Mouse (Mus musculus) cortical plate, adult 2 months (tissue): ENCODE results near the gene Nfic. TPM values are rescaled to one million over a fixed set of nuclear protein-coding genes. Genes with fewer than 3 reads are reported as not detected.

ENCODE experiments used
- H3K27ac ChIP-seq: fragments of 200-500 bp; 2 replicates; pipeline ENCODE4 v1.5.1; 2012; ENCODE audit warnings: low read length, control low read depth, inconsistent platforms; ENCODE audit not compliant: insufficient read depth
- H3K4me1 ChIP-seq: fragments of 200-500 bp; 2 replicates; pipeline ENCODE4 v1.6.1; 2011; ENCODE audit warnings: low read length; ENCODE audit not compliant: control insufficient read depth, insufficient read depth
- H3K4me3 ChIP-seq: fragments of 200-500 bp; 2 replicates; pipeline ENCODE4 v1.5.1; 2011; ENCODE audit warnings: mild to moderate bottlenecking, low read length, control low read depth; ENCODE audit not compliant: insufficient read depth
- CTCF ChIP-seq: fragments of 200-500 bp; IDR thresholded peaks from 2 replicates; pipeline ENCODE4 v1.5.1; 2011; ENCODE audit warnings: mild to moderate bottlenecking, control low read depth, low read length; ENCODE audit not compliant: insufficient read depth; ENCODE audit errors: extremely low read depth
- POLR2A ChIP-seq: fragments of 200-500 bp; IDR thresholded peaks from 2 replicates; pipeline ENCODE4 v1.6.1; 2011; ENCODE audit warnings: mild to moderate bottlenecking, low read length, control low read depth; ENCODE audit not compliant: insufficient read depth; ENCODE audit errors: extremely low read depth
- polyA plus RNA-seq: library from polyadenylated mRNA; depleted of rRNA; stranded (reverse); fragments of >200 nt; gene quantifications from 2 replicates; pipeline ENCODE4 v1.2.3, GENCODE M21; 2012

Gene Nfic
- polyA plus RNA-seq, 1 experiment = 54.5 TPM

DNA sequence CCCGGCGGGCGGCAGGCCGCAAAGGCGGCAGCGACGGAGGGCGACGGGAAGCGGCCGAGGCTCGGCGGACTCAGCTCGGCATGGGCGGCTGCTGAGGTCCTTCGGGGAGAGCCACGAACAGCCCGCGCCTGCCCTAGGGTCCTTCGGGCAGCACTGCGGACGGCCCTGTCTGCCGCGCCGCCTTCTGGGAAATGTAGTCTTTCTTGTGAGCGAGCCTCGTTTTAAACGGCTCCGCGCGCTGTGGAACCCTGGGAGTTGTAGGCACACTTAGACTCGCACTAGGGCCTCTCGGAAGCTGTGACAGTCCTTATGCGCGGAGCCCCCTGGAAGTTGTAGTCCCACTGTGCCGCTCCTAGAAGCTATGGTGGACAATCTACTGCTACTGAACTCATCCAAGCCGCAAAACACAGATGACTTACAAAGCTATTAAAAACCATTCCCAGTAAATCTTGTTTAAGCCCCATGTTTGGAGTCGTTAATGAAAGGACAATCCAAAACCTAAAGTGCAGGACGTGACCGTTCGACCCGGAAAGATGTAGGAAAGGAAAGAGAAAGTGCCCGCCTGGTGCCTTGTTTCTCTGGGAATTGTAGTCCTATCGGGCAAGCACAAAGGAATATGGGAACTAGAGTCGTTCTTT lies 40.9 kb upstream of the Nfic start, which contains the start of gene Ncln:
TSS of gene Ncln (minus strand) at position 129 of the 638 bp plus-strand sequence.
- Histone ChIP-seq H3K4me1 (peaks cover 4% of the 10 kb centered on the region), H3K27ac (peak within 1 kb of the TSS; percentile 61; the same call in 1 of the 2 replicates), H3K4me3 (peak within 1 kb of the TSS; percentile 87)
- no peak for TF ChIP-seq CTCF
- TF ChIP-seq POLR2A = peak; percentile 47; the same call in 1 of the 2 replicates

DNA sequence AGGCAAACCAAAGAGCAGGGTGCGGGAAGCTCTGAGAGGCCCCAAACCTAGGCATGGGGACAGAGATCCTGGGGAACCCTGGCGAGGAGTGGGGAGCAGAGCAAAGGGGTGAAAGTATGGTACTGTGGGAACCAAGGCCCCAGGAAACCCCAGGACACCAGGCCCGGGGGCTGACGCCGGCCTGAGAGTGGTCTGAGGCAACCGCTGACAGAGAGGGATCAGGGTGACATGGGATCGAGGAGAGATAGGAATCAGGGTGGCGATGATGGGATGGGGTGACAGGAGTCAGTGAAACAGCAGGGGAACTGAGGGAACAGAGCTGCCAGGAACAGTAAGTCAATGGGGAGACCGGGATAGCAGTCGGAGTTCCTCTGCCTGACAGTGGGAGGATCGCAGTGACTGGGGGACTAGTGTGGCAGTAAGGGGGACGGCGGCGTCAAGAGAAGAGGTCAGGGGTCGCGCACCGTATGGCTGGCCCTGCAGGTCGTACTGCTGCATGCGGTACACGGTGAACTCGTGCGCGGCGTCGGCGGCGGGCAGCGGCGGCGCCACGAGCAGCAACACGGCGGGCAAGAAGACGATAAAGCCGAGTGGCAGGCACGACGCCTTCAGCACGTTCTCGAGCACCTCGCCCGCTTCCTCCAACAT lies 40.3 kb upstream of the Nfic start:
- peak overlapping the region; percentile 87 for H3K4me3 ChIP-seq
- TF ChIP-seq CTCF (no peak), POLR2A (no peak)
- peak overlapping the region; percentile 3; the same call in 1 of the 2 replicates for H3K27ac ChIP-seq
- H3K4me1 ChIP-seq = peaks cover 4% of the 10 kb centered on the region

- no peak overlapping the region for H3K27ac ChIP-seq
Measured at GRCm38 (mm10) chr10:81495151-81495550, 39.7 kb upstream of the Nfic start.

DNA sequence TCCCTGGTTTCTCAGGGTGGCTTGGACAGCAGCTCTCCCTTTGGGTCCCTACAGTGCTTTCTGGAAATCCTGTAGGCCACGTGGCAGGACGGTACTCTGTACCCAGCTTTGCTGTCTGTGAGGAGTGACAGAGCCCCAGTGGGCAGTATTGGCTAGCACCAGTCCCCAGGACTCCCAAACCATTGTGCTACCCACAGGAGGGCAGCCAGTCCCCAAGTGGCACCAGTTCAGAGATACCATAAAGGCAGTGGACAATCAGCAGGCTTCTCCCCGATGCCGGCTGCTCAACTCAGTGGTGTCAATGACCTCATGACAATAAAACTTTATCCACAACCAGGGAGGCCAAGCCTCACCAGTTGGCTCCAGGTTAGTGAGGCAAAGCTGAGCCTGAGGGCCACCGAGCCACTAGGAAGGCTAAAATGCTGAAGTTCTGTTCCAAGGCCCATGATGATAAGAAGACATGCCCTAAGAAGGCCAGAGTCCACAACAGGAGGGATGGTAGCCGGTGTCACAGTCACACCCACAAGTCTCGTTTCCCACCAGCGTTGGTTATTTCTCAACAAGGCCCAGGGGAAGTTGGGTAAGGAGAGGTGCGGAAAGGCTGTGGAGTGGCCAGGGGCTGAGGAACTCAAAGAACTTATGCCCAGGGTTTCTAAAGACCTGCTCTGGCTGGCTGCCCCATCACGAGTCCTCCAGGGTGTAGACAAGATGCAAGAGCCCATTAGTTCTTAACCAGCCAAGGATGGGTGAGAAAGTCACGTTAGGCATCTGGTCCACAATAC lies 39.0 kb upstream of the Nfic start:
- Histone ChIP-seq H3K27ac (no peak overlapping the region), H3K4me3 (peak overlapping the region; percentile 87; the same call in 1 of the 2 replicates), H3K4me1 (peaks cover 4% of the 10 kb centered on the region)
- TF ChIP-seq CTCF (no peak), POLR2A (no peak)

More at GRCm38 (mm10) chr10:81495151-81495550, 39.7 kb upstream of the Nfic start:
- Histone ChIP-seq H3K4me3 (peak overlapping the region; percentile 87), H3K4me1 (peaks cover 4% of the 10 kb centered on the region)
- no peak for TF ChIP-seq POLR2A
- TF ChIP-seq CTCF = no peak

DNA sequence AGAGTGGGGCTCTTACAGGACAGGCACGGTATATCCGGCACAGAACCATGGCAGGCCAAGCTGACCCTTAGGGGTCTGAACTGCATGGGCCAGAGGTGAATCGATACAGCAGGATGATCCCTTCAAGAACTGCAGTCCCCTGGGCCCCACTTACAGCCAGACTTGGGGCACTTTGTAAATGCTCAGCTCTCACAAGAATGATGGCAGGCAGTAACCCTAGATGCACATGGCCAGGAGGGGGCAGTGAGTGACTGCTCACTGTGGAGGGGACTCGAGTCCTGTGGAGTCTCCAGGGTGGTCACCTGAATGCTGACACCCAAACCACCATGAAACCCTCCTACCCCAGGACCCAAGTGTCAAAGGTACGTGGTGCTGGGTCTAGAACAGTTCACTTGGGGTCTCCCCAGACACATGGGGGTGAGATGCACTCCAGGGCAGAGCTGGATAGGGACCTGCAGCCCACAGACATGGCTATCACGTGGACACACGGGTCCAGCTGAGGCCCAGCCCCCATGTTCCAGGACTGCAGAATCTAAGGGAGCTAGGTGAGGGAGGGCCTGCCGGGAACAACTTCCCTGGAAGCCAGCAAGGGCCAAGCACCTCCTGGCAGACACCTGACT lies 38.3 kb upstream of the Nfic start:
- TF ChIP-seq POLR2A (no peak), CTCF (0 out of 2 replicates have a peak, but pooled peaks have one; percentile 3)
- Histone ChIP-seq H3K27ac (no peak overlapping the region), H3K4me1 (peaks cover 4% of the 10 kb centered on the region), H3K4me3 (no peak overlapping the region)

DNA sequence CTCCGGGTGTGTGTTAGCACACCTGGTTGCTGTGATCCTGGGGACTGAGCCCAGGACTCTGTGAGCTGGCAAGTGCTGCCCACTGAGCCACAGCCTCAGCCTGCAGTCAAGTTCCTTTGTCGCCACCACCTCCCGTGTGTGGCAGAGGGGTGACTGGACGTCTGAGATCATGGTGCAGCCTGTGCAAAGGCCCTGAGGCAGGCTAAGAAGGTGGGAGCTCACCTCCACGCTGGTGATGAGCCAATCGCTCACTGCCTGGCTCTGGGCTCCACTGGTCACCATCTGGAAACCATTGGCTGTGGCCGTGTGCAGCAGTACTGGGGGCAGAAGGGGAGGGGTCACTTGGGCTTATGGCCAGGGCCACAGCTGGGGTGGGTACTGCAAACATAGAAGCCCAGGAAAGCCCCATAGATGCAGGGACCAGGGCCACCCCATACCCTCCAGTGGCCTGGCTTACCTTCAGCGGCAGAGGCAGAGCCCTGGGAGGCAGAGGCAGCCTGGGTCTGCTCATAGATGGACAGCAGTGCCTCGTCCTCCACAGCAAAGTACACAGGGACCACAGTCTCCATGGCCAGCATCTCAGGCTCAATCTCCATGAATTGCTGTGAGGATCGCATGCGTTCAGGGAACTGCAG lies 37.3 kb upstream of the Nfic start:
- Histone ChIP-seq H3K27ac (no peak overlapping the region), H3K4me1 (peaks cover 4% of the 10 kb centered on the region), H3K4me3 (no peak overlapping the region)
- TF ChIP-seq CTCF = no peak
- no peak for TF ChIP-seq POLR2A

DNA sequence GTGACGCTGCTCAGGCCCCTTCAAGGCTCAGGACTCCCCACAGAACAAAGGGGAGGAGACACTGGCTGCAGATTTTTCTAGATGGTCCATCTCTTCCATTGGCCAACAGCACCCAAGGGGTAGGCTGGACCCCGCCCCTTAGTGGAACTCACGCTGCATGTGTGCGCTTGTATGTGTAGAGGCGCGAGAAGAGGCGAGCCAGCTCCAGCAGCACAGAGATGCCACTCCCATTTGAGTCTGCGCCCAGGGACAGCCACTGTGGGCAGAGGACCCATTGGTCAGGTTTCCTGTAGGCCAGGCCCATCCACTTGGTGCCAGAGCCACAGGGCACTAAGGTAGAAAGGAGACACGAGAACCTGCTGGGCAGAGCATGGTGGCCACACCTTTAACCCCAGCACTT lies 35.6 kb upstream of the Nfic start:
- Histone ChIP-seq H3K4me3 (no peak overlapping the region), H3K27ac (no peak overlapping the region), H3K4me1 (peaks cover 4% of the 10 kb centered on the region)
- TF ChIP-seq CTCF (no peak), POLR2A (no peak)

DNA sequence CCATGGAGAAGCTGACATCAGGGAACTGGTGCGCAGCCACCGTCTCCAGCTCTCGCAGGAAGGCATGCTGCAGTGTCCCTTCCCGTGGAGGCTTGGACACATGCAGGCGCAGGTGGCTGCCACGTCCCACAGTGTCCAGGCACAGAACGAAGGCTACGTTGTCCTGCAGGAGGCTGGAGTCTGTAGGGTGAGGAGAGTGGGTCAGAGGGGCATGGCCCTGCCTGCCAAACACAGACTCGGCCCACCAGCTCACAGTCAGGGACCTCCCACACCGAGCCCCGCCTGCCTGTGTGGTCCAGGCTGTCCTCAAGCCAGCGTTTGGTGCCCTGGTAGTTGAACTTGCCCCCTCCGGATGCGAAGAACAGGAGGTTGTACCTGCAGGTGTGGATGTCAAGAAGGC lies 34.5 kb upstream of the Nfic start:
- TF ChIP-seq POLR2A = no peak
- TF ChIP-seq CTCF = no peak
- no peak overlapping the region for H3K27ac ChIP-seq
- no peak overlapping the region for H3K4me3 ChIP-seq
- peaks cover 4% of the 10 kb centered on the region for H3K4me1 ChIP-seq

DNA sequence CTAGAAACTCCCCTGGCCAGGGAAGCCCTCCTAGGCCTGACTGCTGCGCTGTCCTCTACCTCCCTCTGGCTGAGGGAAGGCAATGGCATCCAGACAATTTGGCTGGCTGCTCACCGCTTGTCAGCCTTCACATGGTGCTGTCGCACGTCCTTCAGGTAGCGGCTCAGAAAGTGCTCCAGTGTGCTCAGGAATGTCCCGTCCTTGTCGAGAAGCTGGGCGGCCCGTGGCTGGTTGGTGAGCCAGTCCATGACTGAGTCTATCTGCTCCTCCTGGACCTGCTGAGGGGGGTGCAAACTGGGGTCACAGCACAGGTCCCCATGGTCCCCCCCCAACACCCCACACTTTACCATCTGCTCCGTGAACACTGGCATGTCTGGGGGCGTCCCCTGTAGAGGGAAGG lies 32.6 kb upstream of the Nfic start:
- no peak overlapping the region for H3K27ac ChIP-seq
- TF ChIP-seq POLR2A = no peak
- TF ChIP-seq CTCF = no peak

More for the DNA sequence above, 32.6 kb upstream of the Nfic start:
- Histone ChIP-seq H3K4me3 (no peak overlapping the region), H3K4me1 (no peaks in the 10 kb centered on the region)
